In genomic region chrX:73321029-73321428, GRCm38 (mm10) we compare ENCODE assay signal across 50 mouse cellular contexts. TPM values are rescaled to one million over a fixed set of nuclear protein-coding genes. Genes with fewer than 3 reads are reported as not detected.
"Had no signal": no experiment of that assay in that cellular context is flagged by ENCODE, and none has a peak within 500 bp of the region (broad histone marks: within the 10 kb centered on the region; RNA-seq: fewer than 3 reads in every experiment).

No protein-coding gene starts in this region.

- H3K4me3 ChIP-seq: heart, embryonic 10.5 days; heart, embryonic 12.5 days; heart, embryonic 13.5 days; heart, embryonic 15.5 days; hindbrain, embryonic 10.5 days; hindbrain, embryonic 12.5 days; hindbrain, embryonic 13.5 days; hindbrain, embryonic 15.5 days; intestine, embryonic 15.5 days; kidney, embryonic 15.5 days; layer of hippocampus, adult 2 months had no signal

- H3K4me2 ChIP-seq: heart, embryonic 11.5 days; heart, embryonic 12.5 days; heart, embryonic 13.5 days; heart, embryonic 15.5 days; hindbrain, embryonic 12.5 days; hindbrain, embryonic 13.5 days; hindbrain, embryonic 14.5 days; hindbrain, embryonic 15.5 days; intestine, embryonic 15.5 days; kidney, embryonic 15.5 days had no signal

- DNase-seq: heart, postnatal 10 days; heart, postnatal 14 days; heart, postnatal 36 days; heart, postnatal 4 days; kidney, adult 11 months; kidney, adult 18-20 months; kidney, adult 2 months; kidney, adult 8-10 months; kidney, adult 9 months; kidney, postnatal 10 days; kidney, postnatal 25 days; kidney, postnatal 36 days; kidney, postnatal 4 days; layer of hippocampus, adult 9-11 months; layer of hippocampus, postnatal 36 days had no signal

- H3K27ac ChIP-seq: heart, embryonic 10.5 days; heart, embryonic 13.5 days; heart, embryonic 15.5 days; hindbrain, embryonic 10.5 days; hindbrain, embryonic 12.5 days; hindbrain, embryonic 13.5 days; hindbrain, embryonic 14.5 days; hindbrain, embryonic 15.5 days; hindbrain, postnatal 0 days; intestine, embryonic 15.5 days; kidney, embryonic 15.5 days; kidney, postnatal 0 days; layer of hippocampus, adult 2 months had no signal

- H3K4me1 ChIP-seq: heart, embryonic 10.5 days; heart, embryonic 12.5 days; heart, embryonic 13.5 days; heart, embryonic 15.5 days; hindbrain, embryonic 10.5 days; hindbrain, embryonic 12.5 days; hindbrain, embryonic 13.5 days; hindbrain, embryonic 15.5 days; intestine, embryonic 15.5 days; kidney, embryonic 15.5 days had no signal

- H3K36me3 ChIP-seq: heart, embryonic 10.5 days; heart, embryonic 12.5 days; heart, embryonic 13.5 days; heart, embryonic 15.5 days; hindbrain, embryonic 10.5 days; hindbrain, embryonic 12.5 days; hindbrain, embryonic 13.5 days; hindbrain, embryonic 15.5 days; intestine, embryonic 15.5 days; kidney, embryonic 15.5 days had no signal

- ATAC-seq: hindbrain, embryonic 16.5 days; hindbrain, postnatal 0 days; inflammation-experienced regulatory T-cells, adult 6 months; intestine, embryonic 15.5 days; intestine, embryonic 16.5 days; intestine, postnatal 0 days had no signal

- H3K9ac ChIP-seq: heart, embryonic 12.5 days; heart, embryonic 13.5 days; heart, embryonic 15.5 days; hindbrain, embryonic 12.5 days; hindbrain, embryonic 13.5 days; hindbrain, embryonic 14.5 days; hindbrain, embryonic 15.5 days; intestine, embryonic 15.5 days; kidney, embryonic 15.5 days had no signal

- H3K9me3 ChIP-seq: heart, embryonic 10.5 days; heart, embryonic 12.5 days; heart, embryonic 13.5 days; heart, embryonic 15.5 days; hindbrain, embryonic 10.5 days; hindbrain, embryonic 12.5 days; hindbrain, embryonic 13.5 days; hindbrain, embryonic 15.5 days; intestine, embryonic 15.5 days; kidney, embryonic 15.5 days had no signal

- H3K27me3 ChIP-seq: heart, embryonic 12.5 days; heart, embryonic 15.5 days; hindbrain, embryonic 12.5 days; hindbrain, embryonic 13.5 days; hindbrain, embryonic 15.5 days; intestine, embryonic 15.5 days had no signal

RNA-seq across cellular contexts. Expression of gene Gm45015, which starts 15.6 kb away (rescaled TPM):
- total RNA-seq: heart, postnatal 10 days; heart, postnatal 14 days; heart, postnatal 25 days; heart, postnatal 36 days; heart, postnatal 4 days; hindbrain, postnatal 0 days; layer of hippocampus, adult 18-20 months; layer of hippocampus, adult 2 months; layer of hippocampus, adult 8-10 months; layer of hippocampus, postnatal 10 days; layer of hippocampus, postnatal 14 days; layer of hippocampus, postnatal 25 days; layer of hippocampus, postnatal 36 days; left cerebral cortex, adult 18-20 months had no signal
- polyA plus RNA-seq: heart, embryonic 10.5 days; heart, embryonic 11.5 days; heart, embryonic 12.5 days; heart, embryonic 13.5 days; heart, embryonic 14.5 days; heart, embryonic 15.5 days; heart, embryonic 16.5 days; heart, postnatal 0 days; hindbrain, embryonic 10.5 days; hindbrain, embryonic 11.5 days; hindbrain, embryonic 12.5 days; hindbrain, embryonic 13.5 days; hindbrain, embryonic 14.5 days; hindbrain, embryonic 15.5 days; hindbrain, embryonic 16.5 days; hindbrain, postnatal 0 days; inflammation-experienced regulatory T-cells, adult 6 months; intestine, embryonic 14.5 days; intestine, embryonic 15.5 days; intestine, embryonic 16.5 days; intestine, postnatal 0 days; kidney, adult 2 months; kidney, embryonic 14.5 days; kidney, embryonic 15.5 days; kidney, embryonic 16.5 days; kidney, postnatal 0 days; large intestine, adult 2 months had no signal

RNA-seq across cellular contexts. Expression of gene Xlr5a, which starts 28.3 kb away (rescaled TPM):
- total RNA-seq: heart, postnatal 10 days; heart, postnatal 14 days; heart, postnatal 25 days; heart, postnatal 36 days; heart, postnatal 4 days; hematopoietic stem cell, adult 5-6 weeks; hindbrain, postnatal 0 days; layer of hippocampus, adult 18-20 months; layer of hippocampus, adult 2 months; layer of hippocampus, adult 8-10 months; layer of hippocampus, postnatal 10 days; layer of hippocampus, postnatal 14 days; layer of hippocampus, postnatal 25 days; left cerebral cortex, adult 18-20 months had no signal
- polyA plus RNA-seq: heart, embryonic 10.5 days; heart, embryonic 11.5 days; heart, embryonic 12.5 days; heart, embryonic 13.5 days; heart, embryonic 15.5 days; heart, embryonic 16.5 days; heart, postnatal 0 days; hindbrain, embryonic 10.5 days; hindbrain, embryonic 11.5 days; hindbrain, embryonic 12.5 days; hindbrain, embryonic 13.5 days; hindbrain, embryonic 14.5 days; hindbrain, embryonic 16.5 days; hindbrain, postnatal 0 days; intestine, embryonic 14.5 days; kidney, adult 2 months; kidney, embryonic 14.5 days; kidney, embryonic 15.5 days; kidney, embryonic 16.5 days; large intestine, adult 2 months had no signal

RNA-seq across cellular contexts. Expression of gene Xlr5c, which starts 28.3 kb away (rescaled TPM):
- total RNA-seq: heart, postnatal 10 days; heart, postnatal 14 days; heart, postnatal 25 days; heart, postnatal 36 days; heart, postnatal 4 days; hematopoietic stem cell, adult 5-6 weeks; hindbrain, postnatal 0 days; layer of hippocampus, adult 18-20 months; layer of hippocampus, adult 2 months; layer of hippocampus, adult 8-10 months; layer of hippocampus, postnatal 10 days; layer of hippocampus, postnatal 14 days; layer of hippocampus, postnatal 25 days; layer of hippocampus, postnatal 36 days; left cerebral cortex, adult 18-20 months had no signal
- polyA plus RNA-seq: heart, embryonic 10.5 days; heart, embryonic 11.5 days; heart, embryonic 12.5 days; heart, embryonic 13.5 days; heart, embryonic 14.5 days; heart, embryonic 15.5 days; heart, embryonic 16.5 days; heart, postnatal 0 days; hindbrain, embryonic 10.5 days; hindbrain, embryonic 11.5 days; hindbrain, embryonic 12.5 days; hindbrain, embryonic 13.5 days; hindbrain, embryonic 14.5 days; hindbrain, embryonic 15.5 days; hindbrain, embryonic 16.5 days; hindbrain, postnatal 0 days; intestine, embryonic 14.5 days; intestine, embryonic 16.5 days; kidney, embryonic 14.5 days; kidney, embryonic 15.5 days; kidney, embryonic 16.5 days; large intestine, adult 2 months had no signal

RNA-seq across cellular contexts. Expression of gene Xlr3c, which starts 55.8 kb away (rescaled TPM):
- total RNA-seq: heart, postnatal 10 days; heart, postnatal 14 days; heart, postnatal 25 days; heart, postnatal 36 days; heart, postnatal 4 days; hematopoietic stem cell, adult 5-6 weeks; hindbrain, postnatal 0 days; layer of hippocampus, adult 18-20 months; layer of hippocampus, adult 2 months; layer of hippocampus, postnatal 10 days; layer of hippocampus, postnatal 14 days; layer of hippocampus, postnatal 36 days; left cerebral cortex, adult 18-20 months had no signal
- polyA plus RNA-seq: heart, embryonic 10.5 days; heart, embryonic 11.5 days; heart, embryonic 12.5 days; heart, embryonic 13.5 days; heart, embryonic 14.5 days; heart, embryonic 15.5 days; heart, embryonic 16.5 days; heart, postnatal 0 days; inflammation-experienced regulatory T-cells, adult 6 months; intestine, embryonic 14.5 days; intestine, embryonic 15.5 days; intestine, embryonic 16.5 days; intestine, postnatal 0 days; kidney, adult 2 months; kidney, embryonic 14.5 days; kidney, embryonic 15.5 days; kidney, embryonic 16.5 days; large intestine, adult 2 months had no signal
